Mouse (Mus musculus) spleen, postnatal 4 days (tissue): ENCODE results near the gene 4933402J07Rik.

Source experiments
- DNase-seq, 2 experiments: peaks; one replicate each; pipeline ENCODE4 v3.0.0; 2022; ENCODE audit warnings: low spot score in 2 of 2

Gene 4933402J07Rik

GRCm38 (mm10) chr8:87621181-87621580 lies 57.5 kb downstream of the 4933402J07Rik start:
- DNase-seq = no peak

DNA sequence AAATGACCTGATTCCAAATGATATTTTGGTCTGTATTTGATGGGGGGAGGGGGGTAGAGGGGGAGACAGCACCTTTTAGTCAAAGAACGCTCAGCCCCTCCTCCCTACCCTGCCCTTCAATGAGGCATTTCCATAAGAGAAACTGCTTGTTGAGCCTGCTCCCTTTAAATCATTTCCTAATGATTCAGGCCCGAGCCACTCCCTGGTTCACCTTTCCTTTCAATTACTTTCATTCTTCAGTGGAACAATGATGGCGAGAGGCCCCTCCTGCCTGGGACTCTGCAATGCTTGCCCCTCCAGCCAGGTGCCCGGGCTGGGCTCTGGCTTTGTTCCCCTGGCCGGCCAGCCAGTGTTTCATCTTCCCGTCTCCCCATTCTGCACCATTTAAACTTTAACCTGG lies 66.0 kb downstream of the 4933402J07Rik start:
- no peak for DNase-seq

GRCm38 (mm10) chr8:87631776-87632175 lies 68.1 kb downstream of the 4933402J07Rik start:
- peak in 1 of 2 experiments; percentile 15 for DNase-seq

DNA sequence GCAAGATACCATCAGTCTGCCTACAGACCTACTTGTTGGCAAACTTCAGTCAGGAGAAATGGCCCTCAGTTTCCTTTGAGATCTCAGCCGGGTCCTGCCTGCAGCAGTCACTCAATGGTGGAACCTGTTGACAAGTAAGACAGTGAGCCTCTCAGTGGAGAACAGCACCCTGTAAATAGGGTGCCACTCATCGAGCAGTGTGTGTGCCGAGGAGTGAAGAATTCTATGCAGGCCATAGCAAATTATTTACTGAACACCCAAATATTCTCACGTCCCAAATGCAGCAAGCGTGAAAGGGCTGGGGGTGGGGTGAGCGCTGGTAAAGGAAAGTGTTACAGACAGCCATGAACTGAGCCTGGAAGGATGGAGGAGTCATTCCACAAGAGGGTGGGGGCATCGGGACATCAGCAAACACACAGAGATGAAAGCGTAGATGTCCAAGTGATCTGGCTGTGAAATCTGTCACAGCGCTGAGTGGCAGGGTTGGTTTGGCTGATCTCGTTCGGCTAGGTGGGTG lies 72.6 kb downstream of the 4933402J07Rik start:
- no peak for DNase-seq
